ENCODE assay signal across 9 mouse cellular contexts in genomic region chr3:32494387-32495087, GRCm38 (mm10). TPM values are rescaled to one million over a fixed set of nuclear protein-coding genes. Genes with fewer than 3 reads are reported as not detected.
DNase-seq lines count a peak whose midpoint lies in the region; ATAC-seq and TF ChIP-seq lines count a peak whose summit lies in the region.
"Had no signal": no experiment of that assay in that cellular context is flagged by ENCODE, and none has a peak within 500 bp of the region (broad histone marks: within the 10 kb centered on the region; RNA-seq: fewer than 3 reads in every experiment).

No protein-coding gene starts in this region.

- TF ChIP-seq CTCF in kidney, postnatal 0 days (IDR thresholded peaks at IDR 0.05; ENCODE audit: low read depth), result peak; percentile 45
- TF ChIP-seq CTCF in cerebellum, adult 2 months (IDR thresholded peaks at IDR 0.05; ENCODE audit: borderline replicate concordance, insufficient read depth, low read depth, low read length), result no peak

- DNase-seq in kidney, postnatal 0 days (ENCODE audit: low spot score), result no peak
- no peak for DNase-seq in kidney, postnatal 10 days
- peak; percentile 79 for DNase-seq in A20 (ENCODE audit: low read depth, low spot score)
- DNase-seq in CD4-positive helper T cell, adult 2 months (ENCODE audit: low read depth, low spot score), result peak; percentile 13
- DNase-seq in lung, postnatal 10 days, result peak; percentile 39
- DNase-seq in right cerebral cortex, postnatal 4 days, result no peak
- DNase-seq in cerebellum, adult 2 months, result no peak

- ATAC-seq in kidney, postnatal 0 days (replicated peaks; ENCODE audit: low FRiP score, low read depth), result no peak

- no peak overlapping the region for H3K27ac ChIP-seq in kidney, postnatal 0 days
- H3K27ac ChIP-seq in cerebellum, adult 2 months (ENCODE audit: insufficient read depth, low read length), result no peak overlapping the region
- H3K27ac ChIP-seq: embryonic facial prominence, embryonic 13.5 days; heart, embryonic 15.5 days had no signal

- H3K4me3 ChIP-seq in kidney, postnatal 0 days (replicated peaks; ENCODE audit: low read depth, low read length), result no peak overlapping the region
- H3K4me3 ChIP-seq in cerebellum, adult 2 months (replicated peaks; ENCODE audit: insufficient read depth, low read depth, low read length), result no peak overlapping the region
- H3K4me3 ChIP-seq: embryonic facial prominence, embryonic 13.5 days; heart, embryonic 15.5 days had no signal

- H3K4me1 ChIP-seq in kidney, postnatal 0 days (replicated peaks; ENCODE audit: insufficient read depth, low read length), result no peaks in the 10 kb centered on the region; the same call in 1 of the 2 replicates
- no peaks in the 10 kb centered on the region; the same call in 1 of the 2 replicates for H3K4me1 ChIP-seq in cerebellum, adult 2 months (ENCODE audit: control insufficient read depth, insufficient read depth, low read length)

- WGBS in kidney, postnatal 0 days, result 84% methylated on average over 8 of the region's 8 CpGs
- 85% methylated on average over 8 of the region's 8 CpGs for WGBS in cerebellum, adult 2 months

- no peaks in the 10 kb centered on the region for H3K27me3 ChIP-seq in kidney, postnatal 0 days (ENCODE audit: insufficient read depth, low read length)
- no peaks in the 10 kb centered on the region for H3K27me3 ChIP-seq in cerebellum, adult 2 months (ENCODE audit: control insufficient read depth, insufficient read depth, low read length)
- H3K27me3 ChIP-seq: embryonic facial prominence, embryonic 13.5 days; heart, embryonic 15.5 days had no signal

- no peaks in the 10 kb centered on the region for H3K36me3 ChIP-seq in kidney, postnatal 0 days (ENCODE audit: insufficient read depth, low read length)
- H3K36me3 ChIP-seq: embryonic facial prominence, embryonic 13.5 days; heart, embryonic 15.5 days had no signal

- H3K4me2 ChIP-seq in kidney, postnatal 0 days (ENCODE audit: low read length), result no peak overlapping the region
- H3K4me2 ChIP-seq: embryonic facial prominence, embryonic 13.5 days; heart, embryonic 15.5 days had no signal

- H3K9me3 ChIP-seq in kidney, postnatal 0 days (replicated peaks; ENCODE audit: low read length), result no peaks in the 10 kb centered on the region
- H3K9me3 ChIP-seq: embryonic facial prominence, embryonic 13.5 days; heart, embryonic 15.5 days had no signal

- H3K9ac ChIP-seq in kidney, postnatal 0 days (ENCODE audit: low read depth, low read length), result no peak overlapping the region
- H3K9ac ChIP-seq: embryonic facial prominence, embryonic 13.5 days; heart, embryonic 15.5 days had no signal

- TF ChIP-seq POLR2A in cerebellum, adult 2 months (IDR thresholded peaks at IDR 0.05; ENCODE audit: borderline replicate concordance, insufficient read depth, low read length), result no peak

RNA-seq across cellular contexts. Expression of gene Kcnmb3, which starts 2.5 kb away (rescaled TPM):
- 0.10 TPM in 1 of 2 replicates, not detected in the other for polyA plus RNA-seq in kidney, postnatal 0 days (2015; fragmentation: Nextera tagmentation; extraction: Ambion mirVana)
- polyA plus RNA-seq in cerebellum, adult 2 months (2012; rRNA removed), result 0.05 TPM in 1 of 2 replicates, not detected in the other
- polyA plus RNA-seq: embryonic facial prominence, embryonic 13.5 days; heart, embryonic 15.5 days had no signal

RNA-seq across cellular contexts. Expression of gene Zfp639, which starts 15.5 kb away (rescaled TPM):
- 38.6 and 41.6 TPM in 2 replicates for polyA plus RNA-seq in kidney, postnatal 0 days (2015; fragmentation: Nextera tagmentation; extraction: Ambion mirVana)
- polyA plus RNA-seq in cerebellum, adult 2 months (2012; rRNA removed), result 53.5 and 53.8 TPM in 2 replicates

RNA-seq across cellular contexts. Expression of gene Mfn1, which starts 34.7 kb away (rescaled TPM):
- 32.4 and 34.9 TPM in 2 replicates for polyA plus RNA-seq in kidney, postnatal 0 days (2015; fragmentation: Nextera tagmentation; extraction: Ambion mirVana)
- 134 and 143 TPM in 2 replicates for polyA plus RNA-seq in cerebellum, adult 2 months (2012; rRNA removed)

Comparison
In these comparisons a context has a peak if more than half of its experiments do, and no peak if none do; other contexts are left out.
1. DNase-seq: peak in A20 (single experiment), CD4-positive helper T cell, adult 2 months (single experiment) and lung, postnatal 10 days (single experiment); none in kidney, postnatal 0 days (single experiment), kidney, postnatal 10 days (single experiment), right cerebral cortex, postnatal 4 days (single experiment) and cerebellum, adult 2 months (0 of 2).